Mouse (Mus musculus): ENCODE measurements around the gene 1700037C18Rik. TPM values are rescaled to one million over a fixed set of nuclear protein-coding genes. Genes with fewer than 3 reads are reported as not detected.

Gene 1700037C18Rik
- polyA plus RNA-seq, 1 experiment from 2014 or later: 7.0 TPM

DNA sequence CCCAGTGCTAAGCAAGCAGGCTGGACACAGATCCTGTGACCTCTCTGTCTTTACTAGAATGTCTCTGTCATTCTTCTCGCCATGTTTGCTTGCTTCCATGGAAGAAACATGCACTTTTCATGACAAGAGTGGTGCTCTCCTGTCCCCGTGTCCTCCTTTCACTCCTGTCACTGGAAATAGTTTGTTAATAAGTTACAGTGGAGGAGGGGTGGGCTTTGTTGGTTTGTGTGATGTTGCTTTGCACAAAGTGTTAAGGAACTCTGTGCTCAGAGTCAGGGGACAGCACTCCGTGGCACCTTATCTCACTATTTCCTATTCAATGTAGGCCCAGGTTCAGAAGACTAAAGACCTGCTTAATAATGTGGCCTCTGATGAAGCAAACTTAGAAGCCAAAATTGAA lies 15.0 kb upstream of the 1700037C18Rik start:
- no peaks in the 10 kb centered on the region for H3K4me1 ChIP-seq (ENCODE audit: control insufficient read depth, insufficient read depth, low read length)
- WGBS: 88% methylated on average over 3 of the region's 3 CpGs
- H3K9ac ChIP-seq (ENCODE audit: low read depth, low read length): no peak overlapping the region
- peaks cover 48% of the 10 kb centered on the region for H3K36me3 ChIP-seq (ENCODE audit: control insufficient read depth, insufficient read depth, low read length)
- ATAC-seq (ENCODE audit: low FRiP score, low TSS enrichment): no peak
- H3K27me3 ChIP-seq (ENCODE audit: control insufficient read depth, insufficient read depth, low read length): no peaks in the 10 kb centered on the region
- no peak overlapping the region for H3K27ac ChIP-seq (ENCODE audit: low read depth, low read length)
- no peaks in the 10 kb centered on the region for H3K9me3 ChIP-seq (ENCODE audit: control insufficient read depth, low read length)
- no peak overlapping the region for H3K4me2 ChIP-seq (replicated peaks; ENCODE audit: low read depth, low read length)
- H3K4me3 ChIP-seq (ENCODE audit: low read length): no peak overlapping the region

DNA sequence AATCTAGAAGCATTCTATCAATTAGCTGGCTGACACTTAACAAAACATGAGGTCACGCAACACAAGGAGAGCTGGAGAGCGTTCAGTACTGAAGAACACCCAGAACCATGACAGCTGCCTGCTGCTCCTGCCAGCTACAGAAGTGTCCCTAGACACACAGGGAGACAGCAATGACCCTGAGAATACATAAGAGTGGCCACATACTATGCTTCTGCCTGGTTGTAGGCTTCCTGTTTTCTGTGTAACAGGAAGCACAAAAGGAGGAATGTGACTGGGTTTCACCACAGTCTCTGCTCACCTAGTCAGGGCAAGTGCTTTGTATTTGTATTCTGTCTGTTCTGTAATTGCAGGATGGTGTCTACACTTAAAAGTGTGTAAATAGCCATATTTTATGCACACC lies 12.3 kb upstream of the 1700037C18Rik start:
- H3K27ac ChIP-seq (ENCODE audit: low read depth, low read length): no peak overlapping the region
- no peaks in the 10 kb centered on the region for H3K4me1 ChIP-seq (ENCODE audit: control insufficient read depth, insufficient read depth, low read length)
- no peaks in the 10 kb centered on the region for H3K9me3 ChIP-seq (ENCODE audit: control insufficient read depth, low read length)
- no peaks in the 10 kb centered on the region for H3K27me3 ChIP-seq (ENCODE audit: control insufficient read depth, insufficient read depth, low read length)
- H3K4me2 ChIP-seq (replicated peaks; ENCODE audit: low read depth, low read length): no peak overlapping the region
- WGBS: 90% methylated on average over 2 of the region's 2 CpGs
- no peak for ATAC-seq (ENCODE audit: low FRiP score, low TSS enrichment)
- no peak overlapping the region for H3K9ac ChIP-seq (ENCODE audit: low read depth, low read length)
- H3K4me3 ChIP-seq (ENCODE audit: low read length): no peak overlapping the region
- peaks cover 40% of the 10 kb centered on the region for H3K36me3 ChIP-seq (ENCODE audit: control insufficient read depth, insufficient read depth, low read length)

- Histone ChIP-seq H3K27ac (ENCODE audit: low read depth, low read length) (no peak overlapping the region), H3K27me3 (ENCODE audit: control insufficient read depth, insufficient read depth, low read length) (no peaks in the 10 kb centered on the region), H3K4me3 (ENCODE audit: low read length) (peak overlapping the region; percentile 47), H3K36me3 (ENCODE audit: control insufficient read depth, insufficient read depth, low read length) (peaks cover 41% of the 10 kb centered on the region), H3K9ac (ENCODE audit: low read depth, low read length) (peak overlapping the region; percentile 55), H3K4me2 (replicated peaks; ENCODE audit: low read depth, low read length) (peak overlapping the region; percentile 75), H3K4me1 (ENCODE audit: control insufficient read depth, insufficient read depth, low read length) (peaks cover 7% of the 10 kb centered on the region), H3K9me3 (ENCODE audit: control insufficient read depth, low read length) (no peaks in the 10 kb centered on the region)
- 8% methylated on average over 19 of the region's 20 CpGs for WGBS
- ATAC-seq (ENCODE audit: low FRiP score, low TSS enrichment): no peak; the same call in 1 of the 2 replicates
Measured at GRCm38 (mm10) chr16:3909118-3909517, 629 bp upstream of the 1700037C18Rik start.

DNA sequence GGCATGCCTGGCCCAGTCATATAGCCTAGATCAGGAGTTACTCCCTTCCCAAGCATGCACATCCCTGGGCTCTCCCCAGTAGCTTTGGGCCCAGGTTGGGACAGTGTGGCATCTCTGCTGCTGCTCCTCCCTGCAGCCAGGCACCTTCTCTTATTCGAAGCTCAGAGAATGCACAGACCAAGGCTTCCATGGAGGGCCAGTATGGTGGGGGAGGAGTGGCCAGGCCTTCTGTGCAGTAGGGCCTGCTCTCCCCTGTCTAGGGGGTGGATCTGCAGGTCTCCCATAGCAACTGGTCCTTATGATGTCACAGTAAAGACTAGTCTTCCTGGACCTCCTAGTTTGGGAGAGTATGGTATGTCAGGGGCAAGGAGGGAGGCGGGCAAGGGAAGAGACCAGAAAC lies 1.0 kb downstream of the 1700037C18Rik start:
- WGBS: 85% methylated on average over 2 of the region's 2 CpGs
- Histone ChIP-seq H3K36me3 (ENCODE audit: control insufficient read depth, insufficient read depth, low read length) (peaks cover 43% of the 10 kb centered on the region), H3K4me3 (ENCODE audit: low read length) (no peak overlapping the region)

GRCm38 (mm10) chr16:3896553-3896952 lies 11.9 kb downstream of the 1700037C18Rik start:
- Histone ChIP-seq H3K4me2 (replicated peaks; ENCODE audit: low read depth, low read length) (no peak overlapping the region), H3K9me3 (ENCODE audit: control insufficient read depth, low read length) (no peaks in the 10 kb centered on the region), H3K27me3 (ENCODE audit: control insufficient read depth, insufficient read depth, low read length) (no peaks in the 10 kb centered on the region), H3K27ac (ENCODE audit: low read depth, low read length) (no peak overlapping the region), H3K36me3 (ENCODE audit: control insufficient read depth, insufficient read depth, low read length) (peaks cover 48% of the 10 kb centered on the region), H3K4me1 (ENCODE audit: control insufficient read depth, insufficient read depth, low read length) (no peaks in the 10 kb centered on the region), H3K9ac (ENCODE audit: low read depth, low read length) (no peak overlapping the region), H3K4me3 (ENCODE audit: low read length) (no peak overlapping the region)
- WGBS: 90% methylated on average over 1 of the region's 1 CpGs
- no peak for ATAC-seq (ENCODE audit: low FRiP score, low TSS enrichment)

More for the DNA sequence above, 1.0 kb downstream of the 1700037C18Rik start:
- ATAC-seq (ENCODE audit: low FRiP score, low TSS enrichment): no peak
- peaks cover 7% of the 10 kb centered on the region for H3K4me1 ChIP-seq (ENCODE audit: control insufficient read depth, insufficient read depth, low read length)
- no peaks in the 10 kb centered on the region for H3K9me3 ChIP-seq (ENCODE audit: control insufficient read depth, low read length)
- H3K4me2 ChIP-seq (replicated peaks; ENCODE audit: low read depth, low read length): no peak overlapping the region
- H3K27ac ChIP-seq (ENCODE audit: low read depth, low read length): no peak overlapping the region
- H3K9ac ChIP-seq (ENCODE audit: low read depth, low read length): no peak overlapping the region
- no peaks in the 10 kb centered on the region for H3K27me3 ChIP-seq (ENCODE audit: control insufficient read depth, insufficient read depth, low read length)

- Histone ChIP-seq H3K36me3 (ENCODE audit: control insufficient read depth, insufficient read depth, low read length) (peaks cover 42% of the 10 kb centered on the region), H3K4me3 (ENCODE audit: low read length) (no peak overlapping the region), H3K27me3 (ENCODE audit: control insufficient read depth, insufficient read depth, low read length) (no peaks in the 10 kb centered on the region), H3K27ac (ENCODE audit: low read depth, low read length) (no peak overlapping the region), H3K9me3 (ENCODE audit: control insufficient read depth, low read length) (no peaks in the 10 kb centered on the region), H3K4me2 (replicated peaks; ENCODE audit: low read depth, low read length) (no peak overlapping the region), H3K9ac (ENCODE audit: low read depth, low read length) (no peak overlapping the region), H3K4me1 (ENCODE audit: control insufficient read depth, insufficient read depth, low read length) (no peaks in the 10 kb centered on the region)
- 80% methylated on average over 6 of the region's 6 CpGs for WGBS
- ATAC-seq (ENCODE audit: low FRiP score, low TSS enrichment): no peak
Measured at GRCm38 (mm10) chr16:3896046-3896445, 12.4 kb downstream of the 1700037C18Rik start.

DNA sequence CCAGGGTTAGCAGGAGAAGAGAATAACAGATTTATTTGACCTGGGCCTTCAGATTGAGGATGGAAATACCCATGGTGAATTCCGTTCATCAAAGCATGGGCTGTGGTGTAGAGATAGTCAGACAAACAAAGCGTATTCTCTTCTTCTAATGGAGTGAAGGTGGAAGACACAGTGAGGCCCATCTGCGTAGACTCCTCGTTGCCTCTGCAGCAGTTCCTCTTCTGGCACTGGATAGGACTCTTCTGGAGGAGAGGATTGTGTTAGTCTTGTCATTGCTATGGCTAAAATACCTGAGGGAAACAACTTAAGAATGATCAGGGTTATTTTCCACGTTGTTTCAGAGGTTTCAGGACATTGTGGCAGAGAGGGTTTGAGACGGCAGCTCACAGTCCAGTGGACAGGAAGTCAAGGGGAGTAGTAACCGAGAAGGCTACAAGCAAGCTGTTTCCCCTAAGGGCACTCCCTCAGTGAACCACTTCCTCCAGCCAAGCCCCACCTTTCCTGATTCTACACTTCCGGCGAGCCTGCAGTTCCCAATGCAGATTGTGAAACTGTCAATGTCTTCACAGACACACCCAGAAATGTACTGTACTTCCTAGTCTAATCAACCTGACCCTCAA lies 13.2 kb downstream of the 1700037C18Rik start:
- Histone ChIP-seq H3K27me3 (ENCODE audit: control insufficient read depth, insufficient read depth, low read length) (no peaks in the 10 kb centered on the region), H3K27ac (ENCODE audit: low read depth, low read length) (peak overlapping the region; percentile 9; the same call in 1 of the 2 replicates), H3K4me2 (replicated peaks; ENCODE audit: low read depth, low read length) (no peak overlapping the region), H3K4me1 (ENCODE audit: control insufficient read depth, insufficient read depth, low read length) (no peaks in the 10 kb centered on the region), H3K36me3 (ENCODE audit: control insufficient read depth, insufficient read depth, low read length) (peaks cover 35% of the 10 kb centered on the region), H3K9me3 (ENCODE audit: control insufficient read depth, low read length) (no peaks in the 10 kb centered on the region), H3K9ac (ENCODE audit: low read depth, low read length) (no peak overlapping the region), H3K4me3 (ENCODE audit: low read length) (no peak overlapping the region)
- WGBS: 67% methylated on average over 9 of the region's 9 CpGs
- no peak for ATAC-seq (ENCODE audit: low FRiP score, low TSS enrichment)

DNA sequence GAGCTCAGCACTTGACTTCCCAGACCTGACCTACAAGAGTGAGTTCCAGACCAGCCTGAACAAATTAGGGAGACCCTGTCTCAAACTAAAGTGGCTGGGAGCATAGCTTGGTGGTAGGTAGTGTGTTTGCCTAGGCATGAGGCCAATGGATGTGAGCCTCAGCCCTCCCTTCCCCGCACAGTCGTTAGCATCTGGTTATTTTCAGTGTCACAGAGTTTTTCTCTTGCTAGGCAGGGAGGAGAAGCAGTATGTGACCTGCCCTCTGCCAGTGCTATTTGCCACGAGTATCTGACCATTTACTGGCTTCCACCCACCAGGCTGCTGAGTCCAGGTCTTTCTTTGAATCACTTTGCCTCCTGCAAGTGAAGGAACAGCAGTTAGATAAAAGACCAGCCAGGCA lies 14.8 kb downstream of the 1700037C18Rik start:
- no peaks in the 10 kb centered on the region for H3K27me3 ChIP-seq (ENCODE audit: control insufficient read depth, insufficient read depth, low read length)
- H3K4me3 ChIP-seq (ENCODE audit: low read length): no peak overlapping the region
- ATAC-seq (ENCODE audit: low FRiP score, low TSS enrichment): no peak
- 53% methylated on average over 3 of the region's 3 CpGs for WGBS
- no peak overlapping the region for H3K27ac ChIP-seq (ENCODE audit: low read depth, low read length)
- no peaks in the 10 kb centered on the region for H3K4me1 ChIP-seq (ENCODE audit: control insufficient read depth, insufficient read depth, low read length)
- peaks cover 19% of the 10 kb centered on the region for H3K36me3 ChIP-seq (ENCODE audit: control insufficient read depth, insufficient read depth, low read length)
- no peak overlapping the region for H3K9ac ChIP-seq (ENCODE audit: low read depth, low read length)
- no peaks in the 10 kb centered on the region for H3K9me3 ChIP-seq (ENCODE audit: control insufficient read depth, low read length)
- H3K4me2 ChIP-seq (replicated peaks; ENCODE audit: low read depth, low read length): no peak overlapping the region

- 92% methylated on average over 14 of the region's 14 CpGs for WGBS
- no peaks in the 10 kb centered on the region for H3K4me1 ChIP-seq (ENCODE audit: control insufficient read depth, insufficient read depth, low read length)
- no peaks in the 10 kb centered on the region for H3K27me3 ChIP-seq (ENCODE audit: control insufficient read depth, insufficient read depth, low read length)
- H3K27ac ChIP-seq (ENCODE audit: low read depth, low read length): no peak overlapping the region
- H3K9ac ChIP-seq (ENCODE audit: low read depth, low read length): no peak overlapping the region
- H3K4me2 ChIP-seq (replicated peaks; ENCODE audit: low read depth, low read length): no peak overlapping the region
- H3K4me3 ChIP-seq (ENCODE audit: low read length): no peak overlapping the region
- no peaks in the 10 kb centered on the region for H3K9me3 ChIP-seq (ENCODE audit: control insufficient read depth, low read length)
- ATAC-seq (ENCODE audit: low FRiP score, low TSS enrichment): no peak
- 0 out of 2 replicates have a peak, but pooled peaks cover 4% of the 10 kb centered on the region for H3K36me3 ChIP-seq (ENCODE audit: control insufficient read depth, insufficient read depth, low read length)
Measured at GRCm38 (mm10) chr16:3891621-3892295, 16.7 kb downstream of the 1700037C18Rik start.

Measured in kidney, embryonic 14.5 days (tissue).